Mouse (Mus musculus) midbrain, postnatal 0 days (tissue): ENCODE data around the gene Mef2c. TPM values are rescaled to one million over a fixed set of nuclear protein-coding genes. Genes with fewer than 3 reads are reported as not detected.

Experiments used
- ATAC-seq: fragments of 200-750 bp; cut with Nextera tagmentation; 2 replicates; pipeline ENCODE4 v1.8.0; 2017; ENCODE audit warnings: moderate number of reproducible peaks, mild to moderate bottlenecking, moderate TSS enrichment, moderate library complexity; ENCODE audit not compliant: low FRiP score
- DNase-seq: peaks from one replicate; pipeline ENCODE4 v3.0.0-alpha.2; 2015; ENCODE audit warnings: low spot score
- H3K27ac ChIP-seq: fragments of 300-500 bp; sonication (generic); 2 replicates; pipeline ENCODE4 v1.5.1; 2014; ENCODE audit warnings: low read depth, mild to moderate bottlenecking, low read length, mixed read lengths
- H3K27me3 ChIP-seq: fragments of 300-500 bp; sonication (generic); 2 replicates; pipeline ENCODE4 v1.6.1; 2014; ENCODE audit warnings: low read length, control low read depth, mixed read lengths; ENCODE audit not compliant: insufficient read depth
- H3K36me3 ChIP-seq: fragments of 300-500 bp; sonication (generic); 2 replicates; pipeline ENCODE4 v1.6.1; 2014; ENCODE audit warnings: low read length, control low read depth, mixed read lengths; ENCODE audit not compliant: insufficient read depth
- H3K4me1 ChIP-seq: fragments of 300-500 bp; sonication (generic); 2 replicates; pipeline ENCODE4 v1.6.1; 2014; ENCODE audit warnings: mild to moderate bottlenecking, control low read depth, antibody characterized with exemption, low read length, mixed read lengths; ENCODE audit not compliant: insufficient read depth
- H3K4me2 ChIP-seq: fragments of 300-500 bp; sonication (generic); 2 replicates; pipeline ENCODE4 v1.6.1; 2014; ENCODE audit warnings: low read depth, mild to moderate bottlenecking, low read length, mixed read lengths; ENCODE audit not compliant: poor library complexity, severe bottlenecking
- H3K4me3 ChIP-seq: fragments of 300-500 bp; sonication (generic); 2 replicates; pipeline ENCODE4 v1.5.1; 2014; ENCODE audit warnings: low read depth, mild to moderate bottlenecking, low read length, moderate library complexity
- H3K9ac ChIP-seq: fragments of 300-500 bp; sonication (generic); replicated peaks from 2 replicates; pipeline ENCODE4 v1.6.1; 2014; ENCODE audit warnings: mild to moderate bottlenecking, low read length, moderate library complexity, mixed read lengths; ENCODE audit not compliant: poor library complexity, severe bottlenecking
- H3K9me3 ChIP-seq: fragments of 300-500 bp; sonication (generic); 2 replicates; pipeline ENCODE4 v1.6.1; 2016; ENCODE audit warnings: low read length, control low read depth
- CTCF ChIP-seq: IDR thresholded peaks from 2 replicates; pipeline ENCODE4 v1.5.1; 2016; ENCODE audit warnings: antibody characterized with exemption, mild to moderate bottlenecking
- WGBS: fragments of 180-500 bp; shearing (Covaris S2); extraction: QIAGEN DNeasy Blood & Tissue Kit; methylation state at CpG from one replicate; pipeline ENCODE4 v1.1.7; 2014; 5-methylcytosine and 5-hydroxymethylcytosine counted together
- polyA plus RNA-seq: library from polyadenylated mRNA; unstranded; fragments of >200 nt; fragmentation: Nextera tagmentation; extraction: Ambion mirVana; gene quantifications from 2 replicates; pipeline ENCODE4 v1.2.1, GENCODE M21; 2015
- total RNA-seq: library from RNA; depleted of rRNA; stranded (reverse); fragments of >200 nt; gene quantifications from 2 replicates; pipeline ENCODE4 v1.2.3, GENCODE M21; 2014

Mef2c gene
- total and polyA plus RNA-seq, 2 experiments from 2014 or later: 32.9 to 50.7 TPM

- Histone ChIP-seq H3K9ac (no peak overlapping the region), H3K4me3 (no peak overlapping the region), H3K4me2 (no peak overlapping the region), H3K9me3 (no peaks in the 10 kb centered on the region), H3K27ac (no peak overlapping the region), H3K36me3 (no peaks in the 10 kb centered on the region), H3K4me1 (no peaks in the 10 kb centered on the region), H3K27me3 (no peaks in the 10 kb centered on the region)
- DNase-seq (no peak), ATAC-seq (no peak)
- 83% methylated on average over 2 of the region's 2 CpGs for WGBS
- no peak for TF ChIP-seq CTCF
Observed at GRCm38 (mm10) chr13:83588186-83588585, 84.4 kb downstream of the Mef2c start.

- H3K9ac ChIP-seq: no peak overlapping the region
- H3K4me3 ChIP-seq: no peak overlapping the region
- no peak overlapping the region for H3K4me2 ChIP-seq
- no peak for ATAC-seq
- H3K27ac ChIP-seq: no peak overlapping the region
- H3K4me1 ChIP-seq: no peaks in the 10 kb centered on the region
- H3K9me3 ChIP-seq: no peaks in the 10 kb centered on the region
- DNase-seq: no peak
- H3K36me3 ChIP-seq: no peaks in the 10 kb centered on the region
- 89% methylated on average over 5 of the region's 5 CpGs for WGBS
- TF ChIP-seq CTCF: no peak
- no peaks in the 10 kb centered on the region for H3K27me3 ChIP-seq
Observed at GRCm38 (mm10) chr13:83590886-83591285, 87.1 kb downstream of the Mef2c start.

- TF ChIP-seq CTCF: no peak
- no peak overlapping the region for H3K4me2 ChIP-seq
- H3K27ac ChIP-seq: no peak overlapping the region
- DNase-seq: no peak
- H3K4me1 ChIP-seq: no peaks in the 10 kb centered on the region
- no peaks in the 10 kb centered on the region for H3K27me3 ChIP-seq
- H3K9ac ChIP-seq: no peak overlapping the region
- ATAC-seq: no peak
- 33% methylated on average over 1 of the region's 1 CpGs for WGBS
- no peak overlapping the region for H3K4me3 ChIP-seq
- H3K36me3 ChIP-seq: no peaks in the 10 kb centered on the region
- H3K9me3 ChIP-seq: no peaks in the 10 kb centered on the region
Observed at GRCm38 (mm10) chr13:83595429-83595828, 91.6 kb downstream of the Mef2c start.

- no peak for TF ChIP-seq CTCF
- ATAC-seq: no peak
- Histone ChIP-seq H3K27ac (no peak overlapping the region), H3K36me3 (no peaks in the 10 kb centered on the region), H3K4me2 (no peak overlapping the region), H3K27me3 (no peaks in the 10 kb centered on the region), H3K9me3 (no peaks in the 10 kb centered on the region), H3K9ac (no peak overlapping the region), H3K4me1 (no peaks in the 10 kb centered on the region), H3K4me3 (no peak overlapping the region)
- DNase-seq: no peak
- WGBS: 90% methylated on average over 6 of the region's 6 CpGs
Observed at GRCm38 (mm10) chr13:83596989-83597738, 93.3 kb downstream of the Mef2c start.

DNA sequence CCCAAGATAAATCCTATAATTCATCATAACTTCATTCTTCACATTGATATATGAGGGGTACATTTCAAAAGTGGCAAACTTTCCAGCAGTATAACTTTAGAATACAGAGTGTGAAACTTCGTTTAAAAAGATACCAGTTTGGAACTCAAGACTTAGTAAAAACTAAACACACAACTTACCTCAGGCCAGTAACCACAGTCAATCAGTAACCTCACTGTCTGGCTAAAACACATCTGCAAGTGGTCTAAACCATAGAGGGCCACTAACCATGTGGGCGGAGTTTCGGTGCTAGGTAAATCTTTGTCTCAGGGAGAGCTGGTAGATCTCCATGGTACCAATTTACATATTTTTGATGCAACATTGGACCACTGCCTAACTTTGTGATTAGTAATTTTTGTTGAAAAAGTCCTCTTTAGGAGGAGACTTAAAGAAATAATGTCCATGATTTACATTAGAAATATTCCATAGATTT is 93.9 kb downstream of the Mef2c start:
- Histone ChIP-seq H3K4me2 (no peak overlapping the region), H3K9ac (no peak overlapping the region), H3K27ac (no peak overlapping the region), H3K4me1 (no peaks in the 10 kb centered on the region), H3K4me3 (no peak overlapping the region), H3K9me3 (no peaks in the 10 kb centered on the region), H3K36me3 (no peaks in the 10 kb centered on the region), H3K27me3 (no peaks in the 10 kb centered on the region)
- DNase-seq (no peak), ATAC-seq (no peak)
- no peak for TF ChIP-seq CTCF
- WGBS: over 99% methylated on average over 3 of the region's 3 CpGs

- no peak overlapping the region for H3K9ac ChIP-seq
- TF ChIP-seq CTCF: no peak
- no peak for DNase-seq
- ATAC-seq: no peak
- H3K9me3 ChIP-seq: no peaks in the 10 kb centered on the region
- no peak overlapping the region for H3K4me3 ChIP-seq
- no peak overlapping the region for H3K4me2 ChIP-seq
- H3K36me3 ChIP-seq: no peaks in the 10 kb centered on the region
- H3K4me1 ChIP-seq: no peaks in the 10 kb centered on the region
- H3K27me3 ChIP-seq: no peaks in the 10 kb centered on the region
- H3K27ac ChIP-seq: no peak overlapping the region
Observed at GRCm38 (mm10) chr13:83600301-83600700, 96.5 kb downstream of the Mef2c start.
